Mouse (Mus musculus): ENCODE measurements at regions not wholly inside any gene's neighbourhood (a gene's known extent, or its start where the extent isn't known, plus 50 kb on each side); places are given as distances from the start of the nearest gene placed in this dataset.

DNA sequence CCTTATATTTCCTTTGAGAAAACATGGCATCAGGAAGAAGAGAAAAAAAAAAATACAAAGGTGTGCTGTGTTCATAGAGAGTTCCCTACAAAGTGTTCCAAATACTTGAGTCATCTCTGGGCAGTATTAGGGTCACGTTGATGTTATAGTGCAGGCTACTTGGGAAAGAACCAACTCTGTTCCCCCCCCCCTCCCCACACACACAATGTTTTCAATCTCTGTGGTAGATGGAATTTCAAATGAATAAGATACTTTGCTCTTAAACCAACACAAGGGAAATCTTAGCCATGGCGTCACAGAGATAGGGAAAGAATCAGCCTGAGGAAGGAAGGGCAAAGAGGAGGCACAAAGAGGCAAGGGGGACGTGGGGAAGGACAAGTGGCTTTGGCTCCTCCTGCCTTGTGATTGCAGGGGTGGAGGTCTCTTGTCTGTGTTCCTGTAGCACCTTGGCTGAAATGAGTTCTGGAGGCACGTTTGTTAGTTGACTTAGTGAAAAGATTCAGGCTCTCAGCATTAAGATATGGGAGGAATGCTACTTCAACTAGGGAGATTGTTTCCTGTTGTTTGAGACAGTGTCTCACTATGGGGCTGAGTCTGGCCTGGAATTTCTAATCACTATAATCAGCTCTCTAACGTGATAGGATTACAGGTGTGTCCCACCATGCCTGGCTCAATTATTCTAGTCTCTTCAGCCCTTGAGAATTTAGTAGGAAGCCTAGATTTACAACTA is 139.7 kb downstream of the Btg1 start:
- WGBS = 65% methylated on average over 5 of the region's 5 CpGs
- H3K27me3 ChIP-seq (replicated peaks) = no peaks in the 10 kb centered on the region

DNA sequence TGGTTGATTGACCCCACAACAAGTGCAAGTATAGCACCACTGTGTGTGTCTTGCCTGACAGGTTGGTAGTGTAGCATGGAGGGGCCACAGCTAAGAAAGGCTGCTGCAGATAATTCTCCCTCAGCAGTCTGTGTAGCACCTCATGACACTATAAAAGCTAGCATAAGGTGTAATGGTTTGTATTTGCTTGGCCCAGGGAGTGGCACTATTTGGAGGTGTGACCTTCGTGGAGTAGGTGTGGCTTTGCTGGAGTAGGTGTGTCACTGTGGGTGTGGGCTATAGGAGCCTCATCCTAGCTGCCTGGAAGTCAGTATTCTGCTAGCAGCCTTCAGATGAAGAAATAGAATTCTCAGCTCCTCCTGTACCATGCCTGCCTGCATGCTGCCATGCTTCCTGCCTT is 140.5 kb downstream of the Btg1 start:
- Histone ChIP-seq H3K9me3 (no peaks in the 10 kb centered on the region), H3K4me2 (replicated peaks) (no peak overlapping the region), H3K4me1 (peaks cover 7% of the 10 kb centered on the region), H3K4me3 (no peak overlapping the region), H3K27me3 (replicated peaks) (no peaks in the 10 kb centered on the region), H3K9ac (no peak overlapping the region), H3K27ac (no peak overlapping the region), H3K36me3 (no peaks in the 10 kb centered on the region)
- 89% methylated on average over 1 of the region's 1 CpGs for WGBS
- no peak for ATAC-seq (ENCODE audit: low FRiP score, low read depth)

More for the DNA sequence above, 139.7 kb downstream of the Btg1 start:
- ATAC-seq (ENCODE audit: low FRiP score, low read depth) = no peak
- Histone ChIP-seq H3K9ac (no peak overlapping the region), H3K4me1 (peaks cover 11% of the 10 kb centered on the region), H3K4me3 (no peak overlapping the region), H3K27ac (no peak overlapping the region), H3K36me3 (no peaks in the 10 kb centered on the region), H3K4me2 (replicated peaks) (no peak overlapping the region), H3K9me3 (no peaks in the 10 kb centered on the region)

DNA sequence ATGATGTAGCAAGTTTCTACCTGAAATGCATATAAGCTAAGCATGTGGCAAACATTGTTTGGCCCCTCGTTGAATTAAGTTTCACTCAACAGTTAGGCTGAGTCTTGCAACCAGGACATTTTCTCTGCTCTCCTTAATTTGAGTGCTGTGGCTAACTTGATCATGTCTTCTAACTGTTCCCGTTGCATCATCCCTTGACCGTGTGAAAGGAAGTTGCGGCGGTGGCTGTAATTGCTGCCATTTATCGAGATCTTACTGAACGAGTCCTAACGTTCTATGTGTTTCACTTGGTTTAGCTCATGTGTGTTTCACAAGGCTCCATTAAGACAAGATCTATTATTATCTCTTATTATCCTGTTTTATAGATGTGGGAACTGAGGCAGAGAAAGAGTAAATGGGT is 144.8 kb downstream of the Btg1 start:
- 88% methylated on average over 8 of the region's 8 CpGs for WGBS
- no peak overlapping the region for H3K4me2 ChIP-seq (replicated peaks)
- no peak for ATAC-seq (ENCODE audit: low FRiP score, low read depth)

DNA sequence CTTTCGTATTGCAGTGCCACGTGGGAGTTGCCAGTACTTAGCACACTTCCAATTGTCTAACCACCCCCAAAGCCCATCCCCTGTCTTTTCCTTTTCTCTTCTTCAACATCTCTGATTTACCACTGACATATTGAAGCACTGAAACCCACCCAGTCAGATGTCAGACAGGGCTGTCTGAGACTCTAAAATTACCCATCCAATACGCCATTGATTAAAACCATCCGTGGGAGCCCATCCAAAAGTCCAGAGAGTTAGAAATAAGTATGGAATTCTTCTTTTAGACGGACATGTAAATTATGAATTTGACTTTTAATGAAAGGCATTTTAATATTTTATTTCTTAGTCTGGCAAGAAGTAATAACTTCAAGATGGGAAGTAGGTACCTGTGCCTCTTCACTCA is 148.8 kb downstream of the Btg1 start:
- H3K9me3 ChIP-seq = no peaks in the 10 kb centered on the region
- no peaks in the 10 kb centered on the region for H3K4me1 ChIP-seq
- H3K27me3 ChIP-seq (replicated peaks) = no peaks in the 10 kb centered on the region
- no peak overlapping the region for H3K4me2 ChIP-seq (replicated peaks)
- no peak overlapping the region for H3K27ac ChIP-seq
- 94% methylated on average over 5 of the region's 5 CpGs for WGBS
- H3K9ac ChIP-seq = no peak overlapping the region
- no peak for ATAC-seq (ENCODE audit: low FRiP score, low read depth)
- H3K4me3 ChIP-seq = no peak overlapping the region
- no peaks in the 10 kb centered on the region for H3K36me3 ChIP-seq

More for the DNA sequence above, 144.8 kb downstream of the Btg1 start:
- no peaks in the 10 kb centered on the region for H3K36me3 ChIP-seq
- no peaks in the 10 kb centered on the region for H3K27me3 ChIP-seq (replicated peaks)
- no peak overlapping the region for H3K4me3 ChIP-seq
- H3K27ac ChIP-seq = no peak overlapping the region
- H3K4me1 ChIP-seq = no peaks in the 10 kb centered on the region
- H3K9me3 ChIP-seq = no peaks in the 10 kb centered on the region
- no peak overlapping the region for H3K9ac ChIP-seq

DNA sequence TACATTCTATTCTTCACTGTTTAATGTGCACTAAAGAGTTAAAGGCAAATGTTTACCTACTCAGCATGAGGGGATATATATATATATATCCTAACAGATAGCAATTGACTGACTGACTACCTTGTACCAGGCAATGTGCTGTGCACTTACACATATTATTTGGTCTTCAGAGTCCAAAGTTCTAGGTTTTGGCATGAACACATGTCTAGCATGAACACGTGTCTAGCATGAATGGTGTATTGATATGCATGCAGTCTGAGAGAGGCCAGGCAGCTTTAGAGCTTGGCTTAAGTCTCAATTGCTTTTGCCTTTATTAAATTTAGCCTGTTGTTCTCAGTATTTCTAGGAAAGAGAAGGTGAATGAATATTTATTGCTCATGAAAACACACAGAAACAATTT is 161.4 kb downstream of the Btg1 start:
- Histone ChIP-seq H3K27me3 (replicated peaks) (no peaks in the 10 kb centered on the region), H3K9me3 (no peaks in the 10 kb centered on the region), H3K27ac (no peak overlapping the region), H3K4me1 (no peaks in the 10 kb centered on the region), H3K4me3 (no peak overlapping the region), H3K4me2 (replicated peaks) (no peak overlapping the region), H3K9ac (no peak overlapping the region), H3K36me3 (no peaks in the 10 kb centered on the region)
- WGBS = 78% methylated on average over 1 of the region's 1 CpGs
- ATAC-seq (ENCODE audit: low FRiP score, low read depth) = no peak

DNA sequence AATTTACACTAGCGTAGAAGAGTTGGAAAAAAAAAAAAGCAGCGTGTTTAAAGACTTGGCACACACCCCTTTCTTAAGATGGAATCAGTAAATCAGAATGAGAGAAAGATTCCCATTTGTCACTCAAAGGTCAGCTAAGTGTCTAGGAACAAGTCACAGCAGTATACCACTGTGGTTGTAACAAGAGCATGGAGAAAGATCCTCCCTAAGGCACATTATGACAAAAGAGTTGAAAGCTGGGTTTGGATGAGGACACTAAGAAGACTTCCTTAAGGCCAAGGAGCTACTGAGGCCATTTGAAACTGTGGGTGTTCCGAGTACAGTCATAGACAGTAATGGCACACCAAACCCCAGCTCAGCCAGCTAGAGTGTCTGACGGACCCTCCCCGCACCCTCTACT is 167.2 kb downstream of the Btg1 start:
- Histone ChIP-seq H3K4me3 (no peak overlapping the region), H3K4me2 (replicated peaks) (no peak overlapping the region), H3K36me3 (no peaks in the 10 kb centered on the region), H3K27me3 (replicated peaks) (no peaks in the 10 kb centered on the region), H3K27ac (no peak overlapping the region), H3K9me3 (no peaks in the 10 kb centered on the region), H3K4me1 (no peaks in the 10 kb centered on the region), H3K9ac (no peak overlapping the region)
- WGBS = 90% methylated on average over 5 of the region's 5 CpGs
- no peak for ATAC-seq (ENCODE audit: low FRiP score, low read depth)

DNA sequence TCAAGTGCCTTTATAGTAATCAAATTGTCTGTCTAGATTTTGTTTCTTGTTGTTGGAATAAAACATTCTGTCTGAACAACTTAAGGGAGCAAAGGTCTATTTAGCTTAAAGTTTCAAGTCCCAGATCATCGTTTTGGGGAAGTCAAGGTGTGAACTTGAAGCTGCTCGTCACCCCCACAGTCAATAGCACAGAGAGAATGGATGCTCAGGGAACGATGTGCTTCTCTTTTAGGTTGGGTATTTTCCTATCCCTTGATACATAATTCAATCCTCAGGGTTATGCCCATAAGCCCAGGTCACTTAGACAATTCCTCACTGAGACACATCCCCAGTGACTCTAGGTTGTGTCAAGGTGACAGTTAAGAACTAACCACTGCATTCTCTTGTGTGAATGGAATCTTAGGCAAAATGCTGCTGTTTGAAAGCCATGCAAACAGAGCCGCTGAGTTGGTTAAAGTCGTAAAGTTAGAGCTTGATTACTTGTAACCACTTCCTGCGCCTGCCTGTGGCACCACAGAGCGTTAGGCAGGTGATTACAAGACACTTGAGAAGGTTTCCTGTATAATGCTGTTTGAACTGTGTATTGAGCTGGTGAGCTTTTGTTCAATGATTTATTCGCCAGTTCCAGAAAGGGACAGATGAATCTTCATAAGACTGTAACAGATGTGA is 170.2 kb downstream of the Btg1 start:
- 53% methylated on average over 8 of the region's 8 CpGs for WGBS
- Histone ChIP-seq H3K27me3 (replicated peaks) (no peaks in the 10 kb centered on the region), H3K4me3 (no peak overlapping the region)

DNA sequence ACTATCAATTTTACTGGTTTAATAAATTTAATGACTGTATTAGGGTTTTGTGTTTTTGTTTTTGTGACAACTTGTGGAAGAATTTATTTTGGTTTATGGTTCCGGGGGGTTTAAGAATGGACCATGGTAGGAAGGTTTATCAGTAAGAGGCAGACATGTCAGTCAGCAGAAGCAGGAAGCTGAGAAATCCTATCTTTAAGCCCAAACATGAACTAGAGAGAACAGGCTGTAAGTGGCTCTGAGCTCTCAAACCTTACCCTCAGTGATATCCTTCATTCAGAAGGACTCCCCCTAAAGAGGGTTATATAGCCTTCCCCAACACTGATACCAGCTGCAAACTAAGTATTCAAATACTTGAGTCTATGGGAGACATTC is 170.8 kb downstream of the Btg1 start:
- ATAC-seq (ENCODE audit: low FRiP score, low read depth) = no peak
- Histone ChIP-seq H3K9ac (no peak overlapping the region), H3K27ac (no peak overlapping the region), H3K4me1 (no peaks in the 10 kb centered on the region), H3K9me3 (no peaks in the 10 kb centered on the region), H3K36me3 (no peaks in the 10 kb centered on the region), H3K27me3 (replicated peaks) (no peaks in the 10 kb centered on the region), H3K4me3 (no peak overlapping the region), H3K4me2 (replicated peaks) (no peak overlapping the region)
- 76% methylated on average over 1 of the region's 1 CpGs for WGBS

More for the DNA sequence above, 170.2 kb downstream of the Btg1 start:
- no peak overlapping the region for H3K9ac ChIP-seq
- H3K36me3 ChIP-seq = no peaks in the 10 kb centered on the region
- no peaks in the 10 kb centered on the region for H3K9me3 ChIP-seq
- H3K27ac ChIP-seq = no peak overlapping the region
- H3K4me2 ChIP-seq (replicated peaks) = no peak overlapping the region
- ATAC-seq (ENCODE audit: low FRiP score, low read depth) = no peak
- no peaks in the 10 kb centered on the region for H3K4me1 ChIP-seq

DNA sequence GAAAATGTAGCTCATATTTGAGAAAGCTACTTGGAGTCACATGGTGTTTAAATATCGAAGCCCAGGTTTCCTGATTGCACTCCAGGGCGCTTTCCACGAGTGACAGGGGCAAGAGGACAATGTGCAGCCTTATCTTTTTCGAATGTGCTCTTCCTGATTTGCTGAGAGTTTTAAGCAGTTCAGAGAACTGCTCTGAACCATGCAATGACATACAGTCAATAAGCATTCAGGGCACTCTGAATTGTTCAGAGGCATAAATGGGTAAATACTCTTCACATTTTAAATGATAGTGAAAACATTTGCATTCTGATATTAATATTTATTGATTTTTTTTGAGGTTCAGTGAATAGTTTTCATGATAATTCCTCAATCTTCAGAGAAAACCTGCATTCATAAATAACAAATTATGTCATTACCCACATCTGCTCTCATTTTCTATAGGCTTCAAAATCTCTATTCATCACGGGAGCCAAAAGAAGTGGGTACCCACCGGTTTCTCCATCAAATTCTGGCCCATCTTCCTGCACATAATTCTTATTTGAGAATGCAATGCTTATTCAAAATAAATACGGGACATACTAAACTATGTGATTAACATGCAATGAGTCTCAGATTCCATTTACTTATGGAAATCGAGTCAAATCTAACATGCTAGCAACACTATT is 171.7 kb downstream of the Btg1 start:
- no peaks in the 10 kb centered on the region for H3K9me3 ChIP-seq
- whole genome bisulfite sequencing = 83% methylated on average over 8 of the region's 8 CpGs
- no peak overlapping the region for H3K4me2 ChIP-seq (replicated peaks)

DNA sequence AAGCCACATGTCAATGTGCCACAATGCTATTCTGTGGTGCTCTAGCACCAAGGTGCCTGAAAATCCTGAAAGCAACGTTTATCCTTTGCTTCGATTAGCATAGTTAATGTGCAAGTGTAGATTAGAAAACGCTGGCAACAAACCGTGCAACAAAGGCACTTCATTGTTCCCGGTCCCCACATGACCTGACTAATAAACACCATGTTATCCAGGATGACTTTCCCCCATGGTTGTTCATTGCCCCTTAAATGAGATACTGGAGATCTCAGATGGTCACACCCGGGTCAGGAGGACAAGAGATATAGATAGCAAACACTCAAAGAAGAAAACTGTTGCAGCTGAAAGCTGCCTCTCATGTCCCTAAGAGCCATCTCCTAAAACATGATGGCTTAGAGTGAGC is 180.3 kb downstream of the Btg1 start:
- Histone ChIP-seq H3K4me2 (replicated peaks) (no peak overlapping the region), H3K9me3 (no peaks in the 10 kb centered on the region), H3K27me3 (replicated peaks) (no peaks in the 10 kb centered on the region), H3K4me1 (no peaks in the 10 kb centered on the region), H3K4me3 (no peak overlapping the region), H3K27ac (no peak overlapping the region), H3K9ac (no peak overlapping the region), H3K36me3 (no peaks in the 10 kb centered on the region)
- ATAC-seq (ENCODE audit: low FRiP score, low read depth) = no peak
- WGBS = 80% methylated on average over 6 of the region's 6 CpGs

More for the DNA sequence above, 171.7 kb downstream of the Btg1 start:
- no peak overlapping the region for H3K4me3 ChIP-seq
- no peaks in the 10 kb centered on the region for H3K36me3 ChIP-seq
- no peak for ATAC-seq (ENCODE audit: low FRiP score, low read depth)
- H3K4me1 ChIP-seq = no peaks in the 10 kb centered on the region
- no peaks in the 10 kb centered on the region for H3K27me3 ChIP-seq (replicated peaks)
- no peak overlapping the region for H3K27ac ChIP-seq
- H3K9ac ChIP-seq = no peak overlapping the region

DNA sequence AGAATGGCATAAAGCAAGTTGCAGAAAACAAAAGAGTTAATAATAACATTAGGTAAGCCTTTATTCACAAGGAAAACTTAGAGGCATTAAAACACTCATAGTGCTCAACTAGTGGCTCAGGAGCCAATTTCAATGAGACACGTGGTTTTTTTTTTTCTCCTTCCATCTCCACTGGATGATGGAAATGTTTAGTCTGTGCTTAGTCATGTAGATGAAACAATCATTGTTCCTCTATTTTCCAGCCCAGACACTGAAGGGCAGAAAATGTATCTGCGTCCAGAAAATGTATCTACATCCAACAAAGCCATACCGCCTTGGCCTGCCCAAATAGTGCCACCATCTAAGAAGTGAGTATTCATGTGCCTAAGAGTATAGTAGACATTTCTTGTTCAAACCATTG is 184.0 kb downstream of the Btg1 start:
- H3K4me1 ChIP-seq = peaks cover 4% of the 10 kb centered on the region; the same call in 1 of the 2 replicates
- H3K36me3 ChIP-seq = no peaks in the 10 kb centered on the region
- no peak overlapping the region for H3K9ac ChIP-seq
- H3K4me3 ChIP-seq = no peak overlapping the region
- H3K9me3 ChIP-seq = no peaks in the 10 kb centered on the region
- 88% methylated on average over 3 of the region's 3 CpGs for WGBS
- H3K27me3 ChIP-seq (replicated peaks) = no peaks in the 10 kb centered on the region
- H3K4me2 ChIP-seq (replicated peaks) = no peak overlapping the region
- ATAC-seq (ENCODE audit: low FRiP score, low read depth) = no peak
- no peak overlapping the region for H3K27ac ChIP-seq

DNA sequence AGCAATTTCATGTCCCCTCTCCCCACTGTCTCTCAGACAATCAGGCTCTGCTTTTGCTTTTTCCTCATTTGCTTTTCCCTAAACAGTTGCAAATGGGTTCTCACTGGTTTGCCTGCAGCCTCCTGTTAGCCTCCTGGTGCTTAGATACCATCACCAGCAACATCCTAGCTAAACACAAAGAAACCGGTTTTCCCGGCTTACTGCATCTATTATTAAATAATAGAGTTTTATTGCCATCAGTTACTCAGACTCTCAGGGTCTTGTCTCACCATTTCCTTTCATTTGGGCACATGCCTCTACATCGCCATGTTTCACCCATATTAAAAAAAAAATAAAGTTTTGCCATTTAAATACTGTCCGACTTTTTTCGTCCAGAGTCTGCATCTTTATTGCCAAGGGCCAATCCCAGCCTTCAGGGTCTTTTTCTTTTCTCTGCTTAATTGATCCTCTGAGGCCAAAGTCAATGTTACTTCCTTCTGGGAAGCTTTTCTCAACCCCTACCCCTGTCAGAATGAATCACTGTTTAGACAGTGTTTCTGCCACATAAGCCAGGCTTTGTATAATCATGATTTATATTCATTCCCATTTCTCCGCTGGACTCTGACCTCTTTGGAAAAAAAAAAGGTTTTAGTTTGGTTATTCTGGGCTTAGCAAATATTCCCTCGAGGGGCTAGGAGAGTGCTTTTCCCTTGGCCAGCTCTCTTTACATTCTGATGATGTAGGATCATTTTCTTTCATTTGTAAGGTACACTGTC is 187.4 kb downstream of the Btg1 start:
- Histone ChIP-seq H3K4me3 (no peak overlapping the region), H3K27ac (no peak overlapping the region), H3K4me1 (peaks cover 4% of the 10 kb centered on the region; the same call in 1 of the 2 replicates), H3K9me3 (no peaks in the 10 kb centered on the region), H3K27me3 (replicated peaks) (no peaks in the 10 kb centered on the region), H3K36me3 (no peaks in the 10 kb centered on the region), H3K4me2 (replicated peaks) (peak overlapping the region; percentile 0; the same call in 1 of the 2 replicates), H3K9ac (no peak overlapping the region)
- ATAC-seq (ENCODE audit: low FRiP score, low read depth) = peak; percentile 25; the same call in 1 of the 2 replicates
- 7% methylated on average over 7 of the region's 7 CpGs for WGBS
